Mouse (Mus musculus) liver, embryonic 12.5 days (tissue): Measurements from ENCODE around the gene Prpf39. TPM values are rescaled to one million over a fixed set of nuclear protein-coding genes. Genes with fewer than 3 reads are reported as not detected.

Source experiments
- ATAC-seq: fragments of 200-750 bp; cut with Nextera tagmentation; 2 replicates; pipeline ENCODE4 v1.8.0; 2017; ENCODE audit warnings: moderate number of reproducible peaks, mild to moderate bottlenecking, moderate library complexity
- H3K27ac ChIP-seq: fragments of 300-500 bp; sonication (generic); 2 replicates; pipeline ENCODE4 v1.5.1; 2016; ENCODE audit warnings: mild to moderate bottlenecking
- H3K27me3 ChIP-seq: fragments of 300-500 bp; sonication (generic); replicated peaks from 2 replicates; pipeline ENCODE4 v1.6.1; 2016; ENCODE audit warnings: mild to moderate bottlenecking, moderate library complexity
- H3K36me3 ChIP-seq: fragments of 300-500 bp; sonication (generic); 2 replicates; pipeline ENCODE4 v1.6.1; 2016; ENCODE audit warnings: mild to moderate bottlenecking, moderate library complexity
- H3K4me1 ChIP-seq: fragments of 300-500 bp; sonication (generic); 2 replicates; pipeline ENCODE4 v1.6.1; 2016
- H3K4me2 ChIP-seq: fragments of 300-500 bp; sonication (generic); 2 replicates; pipeline ENCODE4 v1.6.1; 2016; ENCODE audit warnings: mild to moderate bottlenecking, moderate library complexity
- H3K4me3 ChIP-seq: fragments of 300-500 bp; sonication (generic); 2 replicates; pipeline ENCODE4 v1.5.1; 2016; ENCODE audit warnings: mild to moderate bottlenecking, moderate library complexity
- H3K9ac ChIP-seq: fragments of 300-500 bp; sonication (generic); 2 replicates; pipeline ENCODE4 v1.6.1; 2016; ENCODE audit warnings: mild to moderate bottlenecking, moderate library complexity
- H3K9me3 ChIP-seq: fragments of 300-500 bp; sonication (generic); replicated peaks from 2 replicates; pipeline ENCODE4 v1.6.1; 2016; ENCODE audit warnings: mild to moderate bottlenecking, moderate library complexity
- WGBS: fragments of 180-500 bp; shearing (Covaris S2); methylation state at CpG from one replicate; pipeline ENCODE4 v1.1.7; 2016; ENCODE audit not compliant: insufficient replicate concordance; 5-methylcytosine and 5-hydroxymethylcytosine counted together
- polyA plus RNA-seq: library from polyadenylated mRNA; unstranded; fragments of >200 nt; fragmentation: Nextera tagmentation; extraction: Ambion mirVana; gene quantifications from 2 replicates; pipeline ENCODE4 v1.2.1, GENCODE M21; 2016

The Prpf39 gene
- polyA plus RNA-seq, 1 experiment from 2014 or later, result 29.1 TPM

- peak overlapping the region; percentile 85 for H3K27ac ChIP-seq
- H3K27me3 ChIP-seq, result no peaks in the 10 kb centered on the region
- H3K4me3 ChIP-seq, result peak overlapping the region; percentile 94
- H3K36me3 ChIP-seq, result peaks cover 17% of the 10 kb centered on the region
- 7% methylated on average over 21 of the region's 21 CpGs for WGBS
- H3K9ac ChIP-seq, result peak overlapping the region; percentile 91
- peaks cover 46% of the 10 kb centered on the region for H3K4me1 ChIP-seq
- ATAC-seq, result no peak
- peak overlapping the region; percentile 86 for H3K4me2 ChIP-seq
- no peaks in the 10 kb centered on the region for H3K9me3 ChIP-seq
These were observed 36.9 kb downstream of the Prpf39 start for GRCm38 (mm10) chr12:65072911-65073610.

GRCm38 (mm10) chr12:65073611-65074178, 37.6 kb downstream of the Prpf39 start, which contains the start of gene Fkbp3:
Gene Fkbp3, minus strand, starts transcription at chr12:65074007.
- under 1% methylated on average over 49 of the region's 49 CpGs for WGBS
- Histone ChIP-seq H3K36me3 (peaks cover 16% of the 10 kb centered on the region), H3K27ac (peak within 1 kb of the TSS; percentile 85), H3K9ac (peak within 1 kb of the TSS; percentile 91), H3K27me3 (no peaks in the 10 kb centered on the region), H3K9me3 (no peaks in the 10 kb centered on the region), H3K4me3 (peak within 1 kb of the TSS; percentile 94), H3K4me1 (peaks cover 48% of the 10 kb centered on the region), H3K4me2 (peak within 1 kb of the TSS; percentile 86)
- peak; percentile 98 for ATAC-seq

DNA sequence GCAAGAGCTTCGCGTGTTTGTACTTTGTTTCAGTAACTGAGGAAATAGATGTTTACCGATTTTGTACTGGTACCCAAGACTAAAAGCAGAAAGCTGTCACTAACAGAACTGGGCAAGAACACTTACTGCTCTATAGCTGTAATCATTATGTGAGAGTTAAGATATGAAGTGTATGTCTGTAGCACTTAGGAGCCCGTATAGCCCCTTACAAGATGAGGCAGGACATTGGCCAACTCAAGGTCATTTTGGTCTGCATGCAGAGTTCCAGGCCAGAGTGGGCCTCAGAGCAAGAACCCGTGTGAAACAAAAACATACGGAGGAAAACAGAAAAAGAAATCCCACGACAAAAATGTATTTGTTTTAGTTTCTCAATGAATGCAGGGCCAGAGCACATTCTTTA, 38.5 kb downstream of the Prpf39 start:
- Histone ChIP-seq H3K4me2 (peak overlapping the region; percentile 86), H3K9me3 (no peaks in the 10 kb centered on the region), H3K4me3 (peak overlapping the region; percentile 94), H3K9ac (peak overlapping the region; percentile 91), H3K36me3 (peaks cover 17% of the 10 kb centered on the region), H3K27me3 (no peaks in the 10 kb centered on the region), H3K4me1 (peaks cover 48% of the 10 kb centered on the region), H3K27ac (peak overlapping the region; percentile 68)
- WGBS, result 44% methylated on average over 7 of the region's 7 CpGs
- no peak for ATAC-seq

GRCm38 (mm10) chr12:65075085-65075732, 39.1 kb downstream of the Prpf39 start, which contains the start of gene Fancm:
Gene Fancm, plus strand, starts transcription at chr12:65075603.
- Histone ChIP-seq H3K36me3 (peaks cover 18% of the 10 kb centered on the region), H3K4me1 (peaks cover 48% of the 10 kb centered on the region), H3K9ac (peak within 1 kb of the TSS; percentile 91), H3K4me2 (peak within 1 kb of the TSS; percentile 86), H3K9me3 (no peaks in the 10 kb centered on the region), H3K27ac (peak within 1 kb of the TSS; percentile 86), H3K4me3 (peak within 1 kb of the TSS; percentile 94), H3K27me3 (no peaks in the 10 kb centered on the region)
- peak; percentile 57 for ATAC-seq
- 2% methylated on average over 39 of the region's 39 CpGs for WGBS

DNA sequence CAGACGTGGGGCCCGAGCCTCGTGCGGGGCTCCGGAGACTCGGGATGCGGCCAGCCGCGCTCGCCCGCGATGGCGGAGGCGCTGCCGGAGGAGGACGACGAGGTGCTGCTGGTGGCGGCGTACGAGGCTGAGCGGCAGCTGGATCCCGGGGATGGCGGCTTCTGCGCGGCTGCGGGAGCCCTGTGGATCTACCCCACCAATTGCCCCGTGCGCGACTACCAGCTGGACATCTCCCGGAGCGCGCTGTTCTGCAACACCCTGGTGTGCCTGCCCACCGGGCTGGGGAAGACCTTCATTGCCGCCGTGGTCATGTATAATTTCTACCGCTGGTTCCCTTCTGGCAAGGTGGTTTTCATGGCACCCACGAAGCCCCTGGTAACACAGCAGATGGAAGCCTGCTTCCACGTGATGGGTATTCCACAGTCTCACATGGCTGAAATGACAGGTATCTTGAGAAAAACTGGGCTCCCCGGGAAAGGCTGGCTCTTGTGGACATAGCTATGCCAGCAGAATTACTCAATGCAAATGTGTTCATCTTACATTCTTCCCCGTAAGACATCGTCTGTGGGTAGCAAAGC, 39.7 kb downstream of the Prpf39 start:
- H3K9me3 ChIP-seq, result no peaks in the 10 kb centered on the region
- H3K36me3 ChIP-seq, result peaks cover 24% of the 10 kb centered on the region
- ATAC-seq, result peak; percentile 3; the same call in 1 of the 2 replicates

DNA sequence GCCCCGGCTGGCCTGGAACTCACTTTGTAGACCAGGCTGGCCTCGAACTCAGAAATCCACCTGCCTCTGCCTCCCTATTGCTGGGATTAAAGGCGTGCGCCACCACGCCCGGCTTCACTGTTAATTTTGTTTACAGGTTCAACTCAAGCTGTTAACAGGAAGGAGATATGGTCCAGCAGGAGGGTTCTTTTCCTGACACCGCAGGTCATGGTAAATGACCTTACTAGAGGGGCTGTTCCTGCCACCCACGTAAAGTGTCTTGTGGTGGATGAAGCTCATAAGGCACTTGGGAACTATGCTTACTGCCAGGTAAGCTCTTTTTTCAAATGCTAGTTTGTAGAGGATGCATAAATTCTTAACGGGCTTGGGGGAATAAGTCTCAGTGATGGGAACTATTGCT, 40.8 kb downstream of the Prpf39 start:
- peaks cover 30% of the 10 kb centered on the region for H3K36me3 ChIP-seq
- peak overlapping the region; percentile 91 for H3K9ac ChIP-seq
- H3K4me3 ChIP-seq, result peak overlapping the region; percentile 94
- peak overlapping the region; percentile 86 for H3K4me2 ChIP-seq
- no peaks in the 10 kb centered on the region for H3K9me3 ChIP-seq
- H3K27me3 ChIP-seq, result no peaks in the 10 kb centered on the region
- WGBS, result 47% methylated on average over 9 of the region's 9 CpGs
- H3K4me1 ChIP-seq, result peaks cover 43% of the 10 kb centered on the region
- no peak overlapping the region; the same call in 1 of the 2 replicates for H3K27ac ChIP-seq
- no peak for ATAC-seq

More for the DNA sequence above, 39.7 kb downstream of the Prpf39 start:
- Histone ChIP-seq H3K4me3 (peak overlapping the region; percentile 94), H3K4me1 (peaks cover 46% of the 10 kb centered on the region), H3K27me3 (no peaks in the 10 kb centered on the region), H3K9ac (peak overlapping the region; percentile 91), H3K27ac (peak overlapping the region; percentile 86), H3K4me2 (peak overlapping the region; percentile 86)
- WGBS, result 1% methylated on average over 41 of the region's 41 CpGs

- Histone ChIP-seq H3K9me3 (no peaks in the 10 kb centered on the region), H3K27me3 (no peaks in the 10 kb centered on the region), H3K36me3 (peaks cover 85% of the 10 kb centered on the region), H3K4me3 (no peak overlapping the region), H3K27ac (no peak overlapping the region), H3K4me2 (no peak overlapping the region), H3K4me1 (peaks cover 4% of the 10 kb centered on the region; the same call in 1 of the 2 replicates), H3K9ac (no peak overlapping the region)
- ATAC-seq, result no peak
- 89% methylated on average over 1 of the region's 1 CpGs for WGBS
These were observed 72.6 kb downstream of the Prpf39 start for GRCm38 (mm10) chr12:65108746-65109145.

DNA sequence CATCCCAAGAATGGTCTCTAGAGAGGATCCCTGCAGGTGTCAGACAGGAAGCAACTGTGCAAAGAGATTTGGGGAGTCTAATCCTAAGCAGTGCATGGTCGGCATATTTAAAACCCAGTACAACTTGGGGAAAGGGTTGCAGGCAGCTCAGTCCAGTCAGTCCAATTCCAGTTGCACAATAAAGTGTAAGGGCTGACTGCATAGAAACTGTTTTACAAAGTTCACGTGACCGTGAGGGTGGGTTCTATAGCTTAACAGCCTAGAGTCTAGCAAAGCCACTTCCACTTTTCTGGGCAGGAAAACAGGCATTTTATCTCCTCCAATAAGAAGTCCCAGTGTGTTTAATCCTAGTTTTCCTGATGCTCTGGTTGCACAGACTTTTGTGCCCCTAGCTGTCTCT, 75.4 kb downstream of the Prpf39 start:
- no peaks in the 10 kb centered on the region for H3K4me1 ChIP-seq
- H3K27me3 ChIP-seq, result no peaks in the 10 kb centered on the region
- no peak overlapping the region for H3K4me2 ChIP-seq
- no peak overlapping the region for H3K4me3 ChIP-seq
- WGBS, result 69% methylated on average over 3 of the region's 3 CpGs
- H3K9ac ChIP-seq, result no peak overlapping the region
- H3K9me3 ChIP-seq, result no peaks in the 10 kb centered on the region
- H3K27ac ChIP-seq, result no peak overlapping the region
- H3K36me3 ChIP-seq, result peaks cover 85% of the 10 kb centered on the region
- ATAC-seq, result no peak

DNA sequence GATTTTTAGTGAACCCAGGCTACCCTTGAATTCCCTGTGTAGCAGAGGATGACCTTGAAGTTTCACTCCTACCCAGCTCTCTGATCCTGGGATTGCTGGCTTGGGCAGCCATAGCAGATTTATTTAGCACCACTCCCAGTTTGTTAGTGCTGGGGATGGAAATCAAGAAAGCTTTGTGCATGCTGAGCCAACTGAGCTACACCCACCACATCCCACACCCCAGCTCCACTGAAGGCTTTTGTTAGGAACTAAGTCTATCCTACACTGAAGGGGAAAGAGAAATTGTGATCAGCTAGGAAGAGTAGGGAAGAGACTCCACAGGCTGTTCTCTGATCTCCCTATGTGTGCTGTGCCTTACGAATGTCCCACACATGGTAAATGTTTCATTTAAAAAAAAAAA, 76.7 kb downstream of the Prpf39 start:
- peaks cover 84% of the 10 kb centered on the region for H3K36me3 ChIP-seq
- no peak overlapping the region for H3K4me2 ChIP-seq
- no peak overlapping the region for H3K9ac ChIP-seq
- H3K9me3 ChIP-seq, result no peaks in the 10 kb centered on the region
- H3K27me3 ChIP-seq, result no peaks in the 10 kb centered on the region
- ATAC-seq, result no peak
- H3K27ac ChIP-seq, result no peak overlapping the region
- WGBS, result 92% methylated on average over 1 of the region's 1 CpGs
- H3K4me3 ChIP-seq, result no peak overlapping the region
- H3K4me1 ChIP-seq, result no peaks in the 10 kb centered on the region
